In genomic region chr17:80004345-80005239, GRCm38 (mm10) we compare ENCODE assay signal across 9 mouse cellular contexts. TPM values are rescaled to one million over a fixed set of nuclear protein-coding genes. Genes with fewer than 3 reads are reported as not detected.
DNase-seq lines count a peak whose midpoint lies in the region; TF ChIP-seq lines count a peak whose summit lies in the region.
"Had no signal": no experiment of that assay in that cellular context is flagged by ENCODE, and none has a peak within 500 bp of the region (broad histone marks: within the 10 kb centered on the region; RNA-seq: fewer than 3 reads in every experiment).

No protein-coding gene starts in this region.

- intact Hi-C loops in gastrocnemius, postnatal 36 days (cut with DNase I): loop anchor here (5.0 to 10.0 kb wide), 3 partner anchors 107 to 310 kb away; partner anchors contain the start of gene Atl2

- H3K79me2 ChIP-seq in C2C12 (ENCODE audit: control insufficient read depth, insufficient read depth): no peaks in the 10 kb centered on the region

- H3K79me3 ChIP-seq in C2C12 (ENCODE audit: low read depth): no peaks in the 10 kb centered on the region

- H3ac ChIP-seq in C2C12 (ENCODE audit: control insufficient read depth, insufficient read length, low read depth): no peak overlapping the region

- H3K4me3 ChIP-seq in C2C12 (ENCODE audit: insufficient read depth, poor library complexity, severe bottlenecking): no peak overlapping the region
- H3K4me3 ChIP-seq: hindbrain, embryonic 15.5 days had no signal

- peak; percentile 83 for DNase-seq in MN1 (ENCODE audit: low spot score)
- peak; percentile 53 to 67 for DNase-seq in cerebellum, postnatal 36 days
- peak; percentile 41 to 59 for DNase-seq in gastrocnemius, postnatal 36 days
- peak; percentile 85 to 86 for DNase-seq in kidney, postnatal 25 days
- peak; percentile 84 for DNase-seq in lung, postnatal 10 days
- DNase-seq in right cerebral cortex, postnatal 4 days: peak; percentile 76
- no peak for DNase-seq in Muller cell, postnatal 12 days (ENCODE audit: inconsistent ontology term)

- H3K36me3 ChIP-seq in C2C12 (ENCODE audit: control insufficient read depth, insufficient read depth): no peaks in the 10 kb centered on the region
- H3K36me3 ChIP-seq: hindbrain, embryonic 15.5 days had no signal

- H3K27me3 ChIP-seq in C2C12 (ENCODE audit: control insufficient read depth, insufficient read depth, insufficient read length): no peaks in the 10 kb centered on the region
- H3K27me3 ChIP-seq: hindbrain, embryonic 15.5 days had no signal

- TF ChIP-seq CTCF in C2C12 (IDR thresholded peaks at IDR 0.05; ENCODE audit: control insufficient read depth, insufficient read depth, insufficient read length): peak; percentile 20

TF ChIP-seq in C2C12, 6 proteins besides CTCF, POLR2A, EP300 and RAD21:
- no peak for TF ChIP-seq MYOG (IDR thresholded peaks at IDR 0.05; ENCODE audit: control insufficient read depth, extremely low read depth, insufficient read length)
- TF ChIP-seq FOSL1 (IDR thresholded peaks at IDR 0.05; ENCODE audit: insufficient read depth, low read length, poor library complexity, severe bottlenecking): no peak
- no peak for TF ChIP-seq MYOD1 (IDR thresholded peaks at IDR 0.05; ENCODE audit: control insufficient read depth, insufficient read length, low read depth)
- no peak for TF ChIP-seq CEBPB (IDR thresholded peaks at IDR 0.05; ENCODE audit: low read depth)

RNA-seq across cellular contexts. Expression of gene Hnrnpll, which starts 57.5 kb away (rescaled TPM):
- polyA plus RNA-seq in C2C12 (2012; fragmentation: generic; extraction: Trizol): 33.8 TPM
- total RNA-seq in gastrocnemius, postnatal 36 days (2021): 10 to 100 TPM; 12.6 to 14.9 TPM
